8 mouse cellular contexts compared by ENCODE assay signal in genomic region chr17:26715271-26715758, GRCm38 (mm10). TPM values are rescaled to one million over a fixed set of nuclear protein-coding genes. Genes with fewer than 3 reads are reported as not detected.
DNase-seq lines count a peak whose midpoint lies in the region; ATAC-seq lines count a peak whose summit lies in the region.

Crebrf (plus strand) TSS chr17:26715650.

- H3K36me3 ChIP-seq in hindbrain, embryonic 15.5 days: no peaks in the 10 kb centered on the region

- H3K4me3 ChIP-seq in hindbrain, embryonic 15.5 days: peak within 1 kb of the TSS; percentile 100

- peak within 1 kb of the TSS; percentile 92 for H3K27ac ChIP-seq in hindbrain, embryonic 15.5 days (replicated peaks)

- H3K4me1 ChIP-seq in hindbrain, embryonic 15.5 days (replicated peaks): peaks cover 9% of the 10 kb centered on the region

- H3K9me3 ChIP-seq in hindbrain, embryonic 15.5 days: no peaks in the 10 kb centered on the region

- peak; percentile 100 for DNase-seq in T-cell, adult 2 months (ENCODE audit: low spot score)
- DNase-seq in cerebellum, postnatal 36 days: peak; percentile 94 to 98
- peak; percentile 98 for DNase-seq in frontal cortex, postnatal 36 days (ENCODE audit: low spot score in 2 of 2)
- DNase-seq in left cerebral cortex, adult 11 months (ENCODE audit: low spot score): peak; percentile 98
- peak; percentile 99 to 100 for DNase-seq in lung, postnatal 4 days
- peak; percentile 92 for DNase-seq in retina, postnatal 7 days (ENCODE audit: low read depth, low spot score)
- DNase-seq in urinary bladder, adult 2 months (ENCODE audit: low spot score): peak; percentile 94

- H3K9ac ChIP-seq in hindbrain, embryonic 15.5 days: peak within 1 kb of the TSS; percentile 80

- WGBS in hindbrain, embryonic 15.5 days: under 1% methylated on average over 41 of the region's 41 CpGs

- no peaks in the 10 kb centered on the region for H3K27me3 ChIP-seq in hindbrain, embryonic 15.5 days

- ATAC-seq in hindbrain, embryonic 15.5 days (ENCODE audit: low FRiP score, low read depth): peak; percentile 88

- H3K4me2 ChIP-seq in hindbrain, embryonic 15.5 days: peak within 1 kb of the TSS; percentile 75

RNA-seq across cellular contexts. Expression of gene Crebrf, which starts in this region (rescaled TPM):
- polyA plus RNA-seq in hindbrain, embryonic 15.5 days (2015; fragmentation: Nextera tagmentation; extraction: Ambion mirVana): 11.5 and 12.4 TPM in 2 replicates
- 14.9 and 18.5 TPM in 2 replicates for polyA plus RNA-seq in urinary bladder, adult 2 months (2012; rRNA removed)

Comparison
In these comparisons a context has a peak if more than half of its experiments do, and no peak if none do; other contexts are left out.
1. Peak in every context shown above with its lines: DNase-seq, ATAC-seq, H3K4me3 ChIP-seq and H3K27ac ChIP-seq.